8 mouse cellular contexts compared by ENCODE assay signal in genomic region chr13:3694599-3695343, GRCm38 (mm10).
DNase-seq lines count a peak whose midpoint lies in the region; ATAC-seq and TF ChIP-seq lines count a peak whose summit lies in the region.

No protein-coding gene starts in this region.

- peak; percentile 55; the same call in 1 of the 2 replicates for ATAC-seq in hindbrain, postnatal 0 days
- no peak for ATAC-seq in hindbrain, embryonic 14.5 days (ENCODE audit: low FRiP score)
- ATAC-seq in forebrain, embryonic 14.5 days: peak; percentile 34
- no peak for ATAC-seq in erythroblast, adult 5-6 weeks (replicated peaks; ENCODE audit: low FRiP score, poor library complexity, severe bottlenecking)

- no peaks in the 10 kb centered on the region for H3K36me3 ChIP-seq in hindbrain, postnatal 0 days (ENCODE audit: insufficient read depth, low read length)
- no peaks in the 10 kb centered on the region for H3K36me3 ChIP-seq in hindbrain, embryonic 14.5 days (replicated peaks; ENCODE audit: control insufficient read depth, insufficient read depth)
- no peaks in the 10 kb centered on the region for H3K36me3 ChIP-seq in forebrain, embryonic 14.5 days (ENCODE audit: control insufficient read depth, insufficient read depth, low read length)

- DNase-seq in hindbrain, postnatal 0 days (ENCODE audit: low spot score): no peak
- no peak for DNase-seq in hindbrain, embryonic 14.5 days (ENCODE audit: low spot score)
- DNase-seq in forebrain, embryonic 14.5 days (ENCODE audit: low spot score): no peak
- DNase-seq in kidney, adult 9 months: peak; percentile 82
- DNase-seq in lung, postnatal 10 days: peak; percentile 71
- no peak for DNase-seq in frontal cortex, postnatal 25 days (ENCODE audit: low spot score in 2 of 2)
- DNase-seq in thymus, adult 18-20 months: no peak

- H3K27ac ChIP-seq in hindbrain, postnatal 0 days: no peak overlapping the region
- H3K27ac ChIP-seq in hindbrain, embryonic 14.5 days: no peak overlapping the region
- H3K27ac ChIP-seq in forebrain, embryonic 14.5 days (ENCODE audit: low read depth, low read length): no peak overlapping the region

- 28% methylated on average over 11 of the region's 11 CpGs for WGBS in hindbrain, postnatal 0 days
- WGBS in hindbrain, embryonic 14.5 days: 31% methylated on average over 11 of the region's 11 CpGs
- 13% methylated on average over 11 of the region's 11 CpGs for WGBS in forebrain, embryonic 14.5 days

- no peaks in the 10 kb centered on the region for H3K4me1 ChIP-seq in hindbrain, postnatal 0 days (ENCODE audit: insufficient read depth, low read length)
- H3K4me1 ChIP-seq in hindbrain, embryonic 14.5 days (replicated peaks; ENCODE audit: control insufficient read depth, insufficient read depth, low read length): no peaks in the 10 kb centered on the region
- H3K4me1 ChIP-seq in forebrain, embryonic 14.5 days (ENCODE audit: control insufficient read depth, insufficient read depth, low read length): no peaks in the 10 kb centered on the region

- no peaks in the 10 kb centered on the region for H3K27me3 ChIP-seq in hindbrain, postnatal 0 days (ENCODE audit: insufficient read depth, low read length)
- H3K27me3 ChIP-seq in hindbrain, embryonic 14.5 days (ENCODE audit: control insufficient read depth, insufficient read depth, low read length): no peaks in the 10 kb centered on the region
- no peaks in the 10 kb centered on the region for H3K27me3 ChIP-seq in forebrain, embryonic 14.5 days (replicated peaks; ENCODE audit: control insufficient read depth, insufficient read depth, low read length)

- H3K9ac ChIP-seq in hindbrain, postnatal 0 days (replicated peaks; ENCODE audit: low read length): no peak overlapping the region
- no peak overlapping the region for H3K9ac ChIP-seq in hindbrain, embryonic 14.5 days
- H3K9ac ChIP-seq in forebrain, embryonic 14.5 days (ENCODE audit: low read length): no peak overlapping the region

- no peak for TF ChIP-seq CTCF in hindbrain, postnatal 0 days (IDR thresholded peaks at IDR 0.05; ENCODE audit: low read depth)

- H3K9me3 ChIP-seq in hindbrain, postnatal 0 days (ENCODE audit: low read length): no peaks in the 10 kb centered on the region
- no peaks in the 10 kb centered on the region for H3K9me3 ChIP-seq in hindbrain, embryonic 14.5 days (ENCODE audit: control insufficient read depth, low read length)
- no peaks in the 10 kb centered on the region for H3K9me3 ChIP-seq in forebrain, embryonic 14.5 days (replicated peaks; ENCODE audit: control insufficient read depth, low read length)

- H3K4me3 ChIP-seq in hindbrain, postnatal 0 days (ENCODE audit: low read length): no peak overlapping the region
- H3K4me3 ChIP-seq in hindbrain, embryonic 14.5 days (replicated peaks; ENCODE audit: low read length): no peak overlapping the region
- H3K4me3 ChIP-seq in forebrain, embryonic 14.5 days (ENCODE audit: low read depth, low read length): no peak overlapping the region

- no peak overlapping the region for H3K4me2 ChIP-seq in hindbrain, postnatal 0 days (ENCODE audit: low read depth, low read length)
- no peak overlapping the region for H3K4me2 ChIP-seq in hindbrain, embryonic 14.5 days (replicated peaks)
- no peak overlapping the region for H3K4me2 ChIP-seq in forebrain, embryonic 14.5 days (ENCODE audit: low read length)

Comparison
In these comparisons a context has a peak if more than half of its experiments do, and no peak if none do; other contexts are left out.
1. ATAC-seq: peak in hindbrain, postnatal 0 days (single experiment) and forebrain, embryonic 14.5 days (single experiment); none in hindbrain, embryonic 14.5 days (single experiment) and erythroblast, adult 5-6 weeks (single experiment).
2. DNase-seq: peak in kidney, adult 9 months (single experiment) and lung, postnatal 10 days (single experiment); none in hindbrain, postnatal 0 days (single experiment), hindbrain, embryonic 14.5 days (single experiment), forebrain, embryonic 14.5 days (single experiment), frontal cortex, postnatal 25 days (0 of 2) and thymus, adult 18-20 months (0 of 2).